Mouse (Mus musculus) limb, embryonic 12.5 days (tissue): ENCODE data around the gene Flrt1. TPM values are rescaled to one million over a fixed set of nuclear protein-coding genes. Genes with fewer than 3 reads are reported as not detected.

ENCODE experiments used
- ATAC-seq: fragments of 200-750 bp; cut with Nextera tagmentation; 2 replicates; pipeline ENCODE4 v1.8.0; 2017; ENCODE audit warnings: low read depth, moderate TSS enrichment; ENCODE audit not compliant: insufficient number of reproducible peaks, insufficient read depth, low FRiP score, low TSS enrichment
- H3K27ac ChIP-seq: fragments of 300-500 bp; sonication (generic); 2 replicates; pipeline ENCODE4 v1.5.1; 2016; ENCODE audit warnings: mild to moderate bottlenecking, moderate library complexity
- H3K27me3 ChIP-seq: fragments of 300-500 bp; sonication (generic); 2 replicates; pipeline ENCODE4 v1.6.1; 2016; ENCODE audit warnings: mild to moderate bottlenecking, moderate library complexity
- H3K36me3 ChIP-seq: fragments of 300-500 bp; sonication (generic); 2 replicates; pipeline ENCODE4 v1.6.1; 2016; ENCODE audit warnings: mild to moderate bottlenecking, moderate library complexity
- H3K4me1 ChIP-seq: fragments of 300-500 bp; sonication (generic); replicated peaks from 2 replicates; pipeline ENCODE4 v1.6.1; 2016
- H3K4me2 ChIP-seq: fragments of 300-500 bp; sonication (generic); 2 replicates; pipeline ENCODE4 v1.6.1; 2016; ENCODE audit warnings: mild to moderate bottlenecking, moderate library complexity
- H3K4me3 ChIP-seq: fragments of 300-500 bp; sonication (generic); replicated peaks from 2 replicates; pipeline ENCODE4 v1.5.1; 2016; ENCODE audit warnings: mild to moderate bottlenecking
- H3K9ac ChIP-seq: fragments of 300-500 bp; sonication (generic); replicated peaks from 2 replicates; pipeline ENCODE4 v1.6.1; 2016; ENCODE audit warnings: mild to moderate bottlenecking, moderate library complexity
- H3K9me3 ChIP-seq: fragments of 300-500 bp; sonication (generic); 2 replicates; pipeline ENCODE4 v1.6.1; 2016; ENCODE audit warnings: mild to moderate bottlenecking, moderate library complexity
- WGBS: fragments of 180-500 bp; shearing (Covaris S2); methylation state at CpG from one replicate; pipeline ENCODE4 v1.1.7; 2016; 5-methylcytosine and 5-hydroxymethylcytosine counted together
- polyA plus RNA-seq: library from polyadenylated mRNA; unstranded; fragments of >200 nt; fragmentation: Nextera tagmentation; extraction: Ambion mirVana; gene quantifications from 2 replicates; pipeline ENCODE4 v1.2.1, GENCODE M21; 2016

Gene Flrt1
- polyA plus RNA-seq, 1 experiment from 2014 or later: 3.5 TPM

GRCm38 (mm10) chr19:7113574-7113973 lies 8.0 kb upstream of the Flrt1 start:
- no peak overlapping the region for H3K9ac ChIP-seq

GRCm38 (mm10) chr19:7112628-7113027 lies 7.1 kb upstream of the Flrt1 start:
- H3K36me3 ChIP-seq: no peaks in the 10 kb centered on the region
- H3K4me3 ChIP-seq: no peak overlapping the region
- peaks cover 85% of the 10 kb centered on the region for H3K4me1 ChIP-seq
- 0 out of 2 replicates have a peak overlapping the region, but pooled peaks have one; percentile 41 for H3K4me2 ChIP-seq
- ATAC-seq: no peak
- 21% methylated on average over 3 of the region's 3 CpGs for WGBS
- H3K9ac ChIP-seq: no peak overlapping the region
- no peaks in the 10 kb centered on the region for H3K9me3 ChIP-seq
- H3K27ac ChIP-seq: peak overlapping the region; percentile 87
- H3K27me3 ChIP-seq: peaks cover 44% of the 10 kb centered on the region

More at GRCm38 (mm10) chr19:7113574-7113973, 8.0 kb upstream of the Flrt1 start:
- no peak overlapping the region for H3K4me3 ChIP-seq
- peak overlapping the region; percentile 41 for H3K4me2 ChIP-seq
- peaks cover 93% of the 10 kb centered on the region for H3K4me1 ChIP-seq
- no peaks in the 10 kb centered on the region for H3K36me3 ChIP-seq
- no peaks in the 10 kb centered on the region for H3K9me3 ChIP-seq
- ATAC-seq: peak; percentile 29
- peak overlapping the region; percentile 87 for H3K27ac ChIP-seq
- peaks cover 44% of the 10 kb centered on the region for H3K27me3 ChIP-seq
- WGBS: 7% methylated on average over 14 of the region's 14 CpGs

GRCm38 (mm10) chr19:7111710-7112109 lies 6.2 kb upstream of the Flrt1 start:
- WGBS: 88% methylated on average over 4 of the region's 4 CpGs
- Histone ChIP-seq H3K9ac (no peak overlapping the region), H3K9me3 (no peaks in the 10 kb centered on the region), H3K27ac (peak overlapping the region; percentile 87), H3K4me3 (no peak overlapping the region), H3K4me1 (peaks cover 78% of the 10 kb centered on the region), H3K36me3 (no peaks in the 10 kb centered on the region), H3K4me2 (no peak overlapping the region), H3K27me3 (peaks cover 53% of the 10 kb centered on the region)
- no peak for ATAC-seq

GRCm38 (mm10) chr19:7111309-7111708 lies 5.8 kb upstream of the Flrt1 start:
- Histone ChIP-seq H3K4me1 (peaks cover 74% of the 10 kb centered on the region), H3K27ac (no peak overlapping the region), H3K36me3 (no peaks in the 10 kb centered on the region), H3K4me2 (no peak overlapping the region), H3K9me3 (no peaks in the 10 kb centered on the region), H3K27me3 (peaks cover 55% of the 10 kb centered on the region), H3K4me3 (no peak overlapping the region), H3K9ac (no peak overlapping the region)
- WGBS: 85% methylated on average over 6 of the region's 6 CpGs
- no peak for ATAC-seq

- H3K4me2 ChIP-seq: 0 out of 2 replicates have a peak overlapping the region, but pooled peaks have one; percentile 0
- H3K36me3 ChIP-seq: no peaks in the 10 kb centered on the region
- no peak overlapping the region for H3K9ac ChIP-seq
- WGBS: 40% methylated on average over 6 of the region's 6 CpGs
- ATAC-seq: no peak
- peaks cover 69% of the 10 kb centered on the region for H3K4me1 ChIP-seq
- no peak overlapping the region for H3K4me3 ChIP-seq
- no peaks in the 10 kb centered on the region for H3K9me3 ChIP-seq
- peaks cover 55% of the 10 kb centered on the region for H3K27me3 ChIP-seq
- H3K27ac ChIP-seq: peak overlapping the region; percentile 60; the same call in 1 of the 2 replicates
These were observed 5.3 kb upstream of the Flrt1 start for GRCm38 (mm10) chr19:7110875-7111274.

- 7% methylated on average over 5 of the region's 5 CpGs for WGBS
- Histone ChIP-seq H3K27me3 (peaks cover 57% of the 10 kb centered on the region), H3K9ac (peak overlapping the region; percentile 28; the same call in 1 of the 2 replicates), H3K9me3 (no peaks in the 10 kb centered on the region), H3K27ac (peak overlapping the region; percentile 60), H3K4me1 (peaks cover 68% of the 10 kb centered on the region), H3K36me3 (no peaks in the 10 kb centered on the region), H3K4me3 (no peak overlapping the region), H3K4me2 (0 out of 2 replicates have a peak overlapping the region, but pooled peaks have one; percentile 0)
- ATAC-seq: no peak
These were observed 4.6 kb upstream of the Flrt1 start for GRCm38 (mm10) chr19:7110097-7110496.

GRCm38 (mm10) chr19:7108114-7108905 lies 2.8 kb upstream of the Flrt1 start:
- Histone ChIP-seq H3K9ac (no peak overlapping the region), H3K4me2 (no peak overlapping the region), H3K27me3 (peaks cover 64% of the 10 kb centered on the region), H3K4me1 (peaks cover 68% of the 10 kb centered on the region), H3K4me3 (no peak overlapping the region), H3K36me3 (no peaks in the 10 kb centered on the region), H3K9me3 (no peaks in the 10 kb centered on the region), H3K27ac (no peak overlapping the region)
- WGBS: 60% methylated on average over 6 of the region's 6 CpGs
- no peak for ATAC-seq

- no peak overlapping the region for H3K4me2 ChIP-seq
- H3K36me3 ChIP-seq: no peaks in the 10 kb centered on the region
- peaks cover 65% of the 10 kb centered on the region for H3K4me1 ChIP-seq
- H3K4me3 ChIP-seq: no peak overlapping the region
- no peak overlapping the region for H3K9ac ChIP-seq
- H3K9me3 ChIP-seq: no peaks in the 10 kb centered on the region
- 79% methylated on average over 4 of the region's 4 CpGs for WGBS
- peaks cover 72% of the 10 kb centered on the region for H3K27me3 ChIP-seq
- H3K27ac ChIP-seq: no peak overlapping the region
- ATAC-seq: no peak
These were observed 1.6 kb upstream of the Flrt1 start for GRCm38 (mm10) chr19:7107174-7107573.

GRCm38 (mm10) chr19:7106566-7106965 lies 1.0 kb upstream of the Flrt1 start:
- Histone ChIP-seq H3K4me2 (no peak overlapping the region), H3K27me3 (peaks cover 73% of the 10 kb centered on the region), H3K4me3 (no peak overlapping the region), H3K36me3 (no peaks in the 10 kb centered on the region), H3K27ac (no peak overlapping the region), H3K4me1 (peaks cover 59% of the 10 kb centered on the region), H3K9me3 (no peaks in the 10 kb centered on the region), H3K9ac (no peak overlapping the region)
- ATAC-seq: no peak
- WGBS: 92% methylated on average over 2 of the region's 2 CpGs

- Histone ChIP-seq H3K36me3 (no peaks in the 10 kb centered on the region), H3K4me1 (peaks cover 36% of the 10 kb centered on the region), H3K27ac (peak overlapping the region; percentile 79), H3K9me3 (no peaks in the 10 kb centered on the region), H3K4me3 (peak overlapping the region; percentile 17), H3K4me2 (peak overlapping the region; percentile 52), H3K27me3 (peaks cover 74% of the 10 kb centered on the region), H3K9ac (no peak overlapping the region; the same call in 1 of the 2 replicates)
- peak; percentile 44 for ATAC-seq
- whole genome bisulfite sequencing: 5% methylated on average over 19 of the region's 19 CpGs
These were observed 1.5 kb downstream of the Flrt1 start for GRCm38 (mm10) chr19:7103993-7104401.

- peaks cover 35% of the 10 kb centered on the region for H3K4me1 ChIP-seq
These were observed 2.1 kb downstream of the Flrt1 start for GRCm38 (mm10) chr19:7103349-7103992.

More at GRCm38 (mm10) chr19:7103349-7103992, 2.1 kb downstream of the Flrt1 start:
- H3K36me3 ChIP-seq: no peaks in the 10 kb centered on the region
- H3K4me3 ChIP-seq: peak overlapping the region; percentile 17
- peak; percentile 18; the same call in 1 of the 2 replicates for ATAC-seq
- 53% methylated on average over 4 of the region's 4 CpGs for WGBS
- no peaks in the 10 kb centered on the region for H3K9me3 ChIP-seq
- H3K4me2 ChIP-seq: peak overlapping the region; percentile 52
- peaks cover 76% of the 10 kb centered on the region for H3K27me3 ChIP-seq
- peak overlapping the region; percentile 79 for H3K27ac ChIP-seq
- H3K9ac ChIP-seq: no peak overlapping the region; the same call in 1 of the 2 replicates
